Mouse (Mus musculus) stomach, postnatal 0 days (tissue): ENCODE measurements around the gene 4922502D21Rik.

ENCODE experiments used
- CTCF ChIP-seq: IDR thresholded peaks from 2 replicates; pipeline ENCODE4 v1.5.1; 2016; ENCODE audit warnings: antibody characterized with exemption, low read depth, mild to moderate bottlenecking, moderate library complexity
- EP300 ChIP-seq: optimal IDR thresholded peaks from 2 replicates; pipeline ENCODE3; 2016; ENCODE audit warnings: antibody characterized with exemption

DNA sequence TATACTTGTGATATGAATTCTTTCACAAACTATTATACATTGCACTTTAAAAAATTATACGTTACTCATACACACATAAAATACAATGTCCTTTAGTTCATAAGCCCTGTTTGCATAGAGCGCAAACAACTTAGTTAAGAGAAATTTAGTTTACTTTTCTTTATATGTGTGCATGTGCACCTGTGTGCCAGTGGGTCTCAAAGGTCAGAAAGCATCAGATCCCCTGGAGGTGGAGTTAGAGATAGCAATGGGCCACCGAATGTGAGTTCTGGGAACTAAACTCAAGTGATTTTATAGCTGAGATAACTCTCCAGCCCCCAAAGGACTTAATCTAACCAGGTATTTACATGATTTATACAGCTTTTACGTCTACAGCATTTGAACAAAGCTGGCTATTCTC is 12.3 kb downstream of the 4922502D21Rik start:
- TF ChIP-seq CTCF (no peak), EP300 (no peak)
